Mouse (Mus musculus): ENCODE results near the gene Gm10160.

Gene Gm10160

GRCm38 (mm10) chr7:81855694-81856093 is at the start of gene Gm10160:
Gene Gm10160 (minus strand): TSS chr7:81855794.
- no peak for DNase-seq (ENCODE audit: low spot score in 2 of 2)

- DNase-seq (ENCODE audit: low spot score in 2 of 2), result no peak
These were observed 49.3 kb upstream of the Gm10160 start for GRCm38 (mm10) chr7:81904926-81905325.

GRCm38 (mm10) chr7:81904094-81904493 is 48.5 kb upstream of the Gm10160 start:
- no peak for DNase-seq (ENCODE audit: low spot score in 2 of 2)

- no peak for DNase-seq (ENCODE audit: low spot score in 2 of 2)
These were observed 43.8 kb upstream of the Gm10160 start for GRCm38 (mm10) chr7:81899361-81899760.

- no peak for DNase-seq (ENCODE audit: low spot score in 2 of 2)
These were observed 29.5 kb upstream of the Gm10160 start for GRCm38 (mm10) chr7:81885128-81885527.

GRCm38 (mm10) chr7:81881600-81881999 is 26.0 kb upstream of the Gm10160 start:
- DNase-seq (ENCODE audit: low spot score in 2 of 2), result no peak

GRCm38 (mm10) chr7:81880797-81881196 is 25.2 kb upstream of the Gm10160 start:
- no peak for DNase-seq (ENCODE audit: low spot score in 2 of 2)

GRCm38 (mm10) chr7:81880286-81880685 is 24.7 kb upstream of the Gm10160 start:
- DNase-seq (ENCODE audit: low spot score in 2 of 2), result no peak

GRCm38 (mm10) chr7:81875372-81875771 is 19.8 kb upstream of the Gm10160 start:
- DNase-seq (ENCODE audit: low spot score in 2 of 2), result no peak

- DNase-seq (ENCODE audit: low spot score in 2 of 2), result no peak
These were observed 19.0 kb upstream of the Gm10160 start for GRCm38 (mm10) chr7:81874636-81875035.

GRCm38 (mm10) chr7:81873807-81874206 is 18.2 kb upstream of the Gm10160 start:
- no peak for DNase-seq (ENCODE audit: low spot score in 2 of 2)

GRCm38 (mm10) chr7:81872493-81873013 is 17.0 kb upstream of the Gm10160 start:
- DNase-seq (ENCODE audit: low spot score in 2 of 2), result no peak

GRCm38 (mm10) chr7:81868158-81868557 is 12.6 kb upstream of the Gm10160 start:
- peak in 1 of 2 experiments; percentile 60 for DNase-seq (ENCODE audit: low spot score in 2 of 2)

GRCm38 (mm10) chr7:81867231-81867930 is 11.8 kb upstream of the Gm10160 start:
- no peak for DNase-seq (ENCODE audit: low spot score in 2 of 2)

- no peak for DNase-seq (ENCODE audit: low spot score in 2 of 2)
These were observed 10.3 kb upstream of the Gm10160 start for GRCm38 (mm10) chr7:81865937-81866336.

GRCm38 (mm10) chr7:81864552-81864951 is 9.0 kb upstream of the Gm10160 start:
- DNase-seq (ENCODE audit: low spot score in 2 of 2), result no peak

GRCm38 (mm10) chr7:81862587-81863583 is 7.3 kb upstream of the Gm10160 start:
- DNase-seq (ENCODE audit: low spot score in 2 of 2), result no peak

- no peak for DNase-seq (ENCODE audit: low spot score in 2 of 2)
These were observed 6.3 kb upstream of the Gm10160 start for GRCm38 (mm10) chr7:81861921-81862320.

- no peak for DNase-seq (ENCODE audit: low spot score in 2 of 2)
These were observed 5.9 kb upstream of the Gm10160 start for GRCm38 (mm10) chr7:81861461-81861860.

- no peak for DNase-seq (ENCODE audit: low spot score in 2 of 2)
These were observed 5.4 kb upstream of the Gm10160 start for GRCm38 (mm10) chr7:81860996-81861395.

- DNase-seq (ENCODE audit: low spot score in 2 of 2), result no peak
These were observed 4.5 kb upstream of the Gm10160 start for GRCm38 (mm10) chr7:81860071-81860470.

GRCm38 (mm10) chr7:81858968-81859721 is 3.6 kb upstream of the Gm10160 start, which contains the start of gene Tm6sf1:
Gene Tm6sf1 (plus strand): TSS chr7:81859001.
- no peak for DNase-seq (ENCODE audit: low spot score in 2 of 2)

Data from right cerebral cortex, adult 2 months (tissue).